Mouse (Mus musculus) stomach, postnatal 0 days (tissue): ENCODE data around the gene Cdc42ep3.

ENCODE experiments used
- CTCF ChIP-seq: IDR thresholded peaks from 2 replicates; pipeline ENCODE4 v1.5.1; 2016; ENCODE audit warnings: antibody characterized with exemption, low read depth, mild to moderate bottlenecking, moderate library complexity
- EP300 ChIP-seq: optimal IDR thresholded peaks from 2 replicates; pipeline ENCODE3; 2016; ENCODE audit warnings: antibody characterized with exemption

DNA sequence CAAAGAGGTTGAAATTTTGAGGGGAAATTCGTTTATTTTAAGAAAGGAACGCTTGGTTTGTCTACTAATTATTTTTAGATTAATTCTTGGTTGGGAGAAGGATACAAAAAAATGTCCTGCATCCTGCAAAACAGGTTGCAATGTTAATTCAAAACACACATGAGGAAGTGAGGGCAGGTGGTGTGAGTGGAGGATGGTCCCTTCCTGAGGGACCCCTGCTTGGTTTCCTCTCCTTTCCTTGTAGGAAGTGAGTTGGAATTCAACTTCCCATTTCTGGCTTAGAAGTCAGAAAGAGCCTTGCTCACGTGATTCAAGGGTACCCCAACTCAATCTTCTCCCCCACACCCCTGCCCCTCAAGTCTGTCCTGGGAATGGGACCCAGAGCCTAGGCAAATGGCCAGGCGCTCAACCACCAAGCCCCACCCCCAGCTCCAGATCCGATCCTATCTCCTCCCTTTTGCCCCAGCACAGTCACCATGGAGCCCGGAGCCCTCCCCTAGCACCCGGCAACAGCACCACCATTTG lies 12.9 kb downstream of the Cdc42ep3 start:
- TF ChIP-seq CTCF, result no peak
- TF ChIP-seq EP300, result no peak
